Mouse (Mus musculus) limb, embryonic 11.5 days (tissue): ENCODE measurements around the gene Dock4. TPM values are rescaled to one million over a fixed set of nuclear protein-coding genes. Genes with fewer than 3 reads are reported as not detected.

ENCODE experiments used
- ATAC-seq: fragments of 200-750 bp; cut with Nextera tagmentation; 2 replicates; pipeline ENCODE4 v1.8.0; 2017; ENCODE audit warnings: low read depth; ENCODE audit not compliant: insufficient number of reproducible peaks, low FRiP score, low TSS enrichment
- DNase-seq: peaks from one replicate; pipeline ENCODE4 v3.0.0-alpha.2; 2015; ENCODE audit warnings: low spot score
- H3K27ac ChIP-seq: fragments of 300-500 bp; sonication (generic); replicated peaks from 2 replicates; pipeline ENCODE4 v1.5.1; 2014; ENCODE audit warnings: low read depth, mild to moderate bottlenecking, low read length
- H3K27me3 ChIP-seq: fragments of 300-500 bp; sonication (generic); 2 replicates; pipeline ENCODE4 v1.6.1; 2014; ENCODE audit warnings: mild to moderate bottlenecking, low read length, mixed read lengths; ENCODE audit not compliant: control insufficient read depth, insufficient read depth
- H3K36me3 ChIP-seq: fragments of 300-500 bp; sonication (generic); 2 replicates; pipeline ENCODE4 v1.6.1; 2014; ENCODE audit warnings: mild to moderate bottlenecking, low read length, moderate library complexity, mixed read lengths; ENCODE audit not compliant: control insufficient read depth, insufficient read depth
- H3K4me1 ChIP-seq: fragments of 300-500 bp; sonication (generic); 2 replicates; pipeline ENCODE4 v1.6.1; 2014; ENCODE audit warnings: low read length, mixed read lengths; ENCODE audit not compliant: control insufficient read depth, insufficient read depth
- H3K4me2 ChIP-seq: fragments of 300-500 bp; sonication (generic); 2 replicates; pipeline ENCODE4 v1.6.1; 2014; ENCODE audit warnings: low read depth, mild to moderate bottlenecking, moderate library complexity; ENCODE audit not compliant: severe bottlenecking
- H3K4me3 ChIP-seq: fragments of 300-500 bp; sonication (generic); 2 replicates; pipeline ENCODE4 v1.5.1; 2014; ENCODE audit warnings: low read depth, low read length
- H3K9ac ChIP-seq: fragments of 300-500 bp; sonication (generic); 2 replicates; pipeline ENCODE4 v1.6.1; 2014; ENCODE audit warnings: mild to moderate bottlenecking, low read length
- H3K9me3 ChIP-seq: fragments of 300-500 bp; sonication (generic); 2 replicates; pipeline ENCODE4 v1.6.1; 2016; ENCODE audit warnings: low read length; ENCODE audit not compliant: control insufficient read depth
- WGBS: fragments of 180-500 bp; shearing (Covaris S2); extraction: QIAGEN DNeasy Blood & Tissue Kit; methylation state at CpG from one replicate; pipeline ENCODE4 v1.1.7; 2014; 5-methylcytosine and 5-hydroxymethylcytosine counted together
- polyA plus RNA-seq: library from polyadenylated mRNA; unstranded; fragments of >200 nt; fragmentation: Nextera tagmentation; extraction: Ambion mirVana; gene quantifications from 2 replicates; pipeline ENCODE4 v1.2.1, GENCODE M21; 2014

Dock4 gene
- polyA plus RNA-seq, 1 experiment from 2014 or later, result 13.5 TPM

DNA sequence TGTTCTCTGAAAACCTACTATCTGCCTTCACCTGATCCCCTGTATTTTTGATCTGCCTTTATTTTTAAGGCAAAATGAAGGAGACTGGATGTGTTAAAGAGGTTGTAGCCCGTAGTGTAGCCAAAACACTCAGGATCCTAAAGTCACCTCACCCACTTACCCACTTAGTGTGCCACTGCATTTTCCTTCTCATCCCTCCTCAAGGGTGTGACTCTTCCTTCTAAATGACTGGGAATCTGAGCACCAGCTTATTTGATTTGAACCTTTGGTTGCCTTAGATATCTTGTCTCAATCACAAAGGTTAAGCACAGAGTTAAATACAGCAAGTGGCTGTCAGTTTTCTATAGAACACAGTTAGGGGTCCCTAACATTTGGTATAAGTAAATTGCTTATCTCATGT is 362.2 kb downstream of the Dock4 start:
- 90% methylated on average over 1 of the region's 1 CpGs for WGBS
- Histone ChIP-seq H3K4me2 (no peak overlapping the region), H3K4me1 (no peaks in the 10 kb centered on the region), H3K9me3 (no peaks in the 10 kb centered on the region), H3K27ac (no peak overlapping the region), H3K27me3 (no peaks in the 10 kb centered on the region), H3K4me3 (no peak overlapping the region), H3K9ac (no peak overlapping the region), H3K36me3 (peaks cover 2% of the 10 kb centered on the region; the same call in 1 of the 2 replicates)
- ATAC-seq (no peak), DNase-seq (no peak)

DNA sequence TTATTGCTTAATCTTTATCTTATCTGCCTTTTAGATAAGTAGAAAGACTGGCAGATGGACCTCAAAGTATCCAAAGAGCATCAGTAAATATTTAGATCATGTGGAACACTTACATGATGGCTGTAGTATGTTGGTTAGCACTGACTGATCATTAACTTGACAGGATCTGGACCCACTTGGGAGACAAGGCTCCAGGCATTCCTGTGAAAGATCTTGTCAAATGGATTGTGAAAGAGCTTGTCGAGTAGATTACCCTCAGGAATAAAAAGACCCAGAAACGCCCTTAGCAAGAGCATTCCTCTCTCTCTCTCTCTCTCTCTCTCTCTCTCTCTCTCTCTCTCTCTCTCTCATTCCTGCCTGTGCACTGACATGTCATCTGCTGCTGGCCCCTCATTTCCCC is 367.7 kb downstream of the Dock4 start:
- Histone ChIP-seq H3K36me3 (no peaks in the 10 kb centered on the region), H3K4me1 (no peaks in the 10 kb centered on the region)
- WGBS, result 42% methylated on average over 2 of the region's 2 CpGs

DNA sequence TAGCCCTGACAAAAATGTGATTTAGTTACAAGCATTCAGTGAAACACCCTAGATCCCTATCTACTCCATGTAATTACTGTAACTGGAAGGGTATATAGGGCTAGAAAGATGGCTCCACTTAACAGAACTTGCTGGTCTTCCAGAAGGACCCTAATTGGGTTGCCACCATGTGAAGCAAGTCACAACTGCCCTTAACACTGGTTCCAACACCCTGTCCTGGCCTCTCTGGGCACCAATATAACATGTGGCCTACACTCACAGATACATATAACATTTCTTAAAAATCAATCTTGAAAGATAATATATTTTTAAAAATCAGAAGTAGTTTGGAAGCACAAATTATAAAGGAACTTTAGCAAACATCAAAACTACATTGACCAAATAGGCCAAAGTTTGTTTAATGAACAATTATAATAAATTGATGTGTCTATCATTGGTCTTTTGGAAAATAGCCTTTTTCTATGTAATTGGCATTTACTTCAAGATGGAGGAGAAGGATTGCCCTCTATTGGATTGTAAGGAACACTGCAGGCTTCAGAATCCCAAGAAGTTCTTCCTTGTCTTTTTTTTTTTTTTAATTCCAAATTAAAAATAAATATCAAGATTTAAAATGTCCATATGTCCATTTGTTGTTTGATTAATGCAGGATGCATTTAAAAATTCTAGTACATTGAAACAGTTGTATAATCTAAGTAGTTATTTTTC is 369.1 kb downstream of the Dock4 start:
- Histone ChIP-seq H3K9me3 (no peaks in the 10 kb centered on the region), H3K9ac (no peak overlapping the region), H3K4me2 (no peak overlapping the region), H3K27me3 (no peaks in the 10 kb centered on the region), H3K4me1 (no peaks in the 10 kb centered on the region), H3K36me3 (no peaks in the 10 kb centered on the region), H3K4me3 (no peak overlapping the region), H3K27ac (no peak overlapping the region)
- DNase-seq, result no peak
- ATAC-seq, result no peak

More for the DNA sequence above, 367.7 kb downstream of the Dock4 start:
- H3K9me3 ChIP-seq, result no peaks in the 10 kb centered on the region
- H3K27me3 ChIP-seq, result no peaks in the 10 kb centered on the region
- no peak overlapping the region for H3K9ac ChIP-seq
- ATAC-seq, result no peak
- H3K4me2 ChIP-seq, result no peak overlapping the region
- H3K27ac ChIP-seq, result no peak overlapping the region
- no peak for DNase-seq
- H3K4me3 ChIP-seq, result no peak overlapping the region

DNA sequence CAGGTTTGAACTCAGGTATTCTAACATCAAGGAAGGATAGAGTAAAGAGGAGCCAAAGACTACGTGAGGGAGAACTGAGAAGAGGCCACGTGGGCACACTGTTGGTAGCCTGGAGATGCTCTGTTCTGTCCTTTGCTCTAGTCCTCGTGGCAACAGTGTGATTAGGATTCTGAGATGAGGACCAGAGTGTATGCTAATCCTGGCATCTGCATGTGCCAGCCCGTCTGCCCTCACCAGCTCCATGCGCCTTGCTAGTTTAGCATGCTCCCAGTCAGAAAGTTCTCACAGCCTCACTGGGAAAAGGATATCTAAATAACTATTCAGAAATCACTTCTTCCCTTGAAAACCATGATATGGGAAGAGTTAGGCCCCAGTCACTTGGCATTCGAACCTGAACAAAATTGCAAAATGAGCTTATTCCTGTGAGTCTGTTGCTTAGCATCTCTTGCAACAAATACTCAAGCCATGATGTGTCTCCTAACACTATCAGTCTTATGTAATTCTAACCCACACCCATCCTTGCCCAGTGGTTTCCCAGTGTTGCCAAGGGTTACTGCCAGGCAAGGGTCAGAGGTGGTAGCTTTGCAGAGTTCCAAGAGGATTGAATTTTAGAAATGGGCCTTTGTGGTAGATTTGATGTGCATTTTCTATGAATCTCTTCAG is 372.4 kb downstream of the Dock4 start:
- H3K9me3 ChIP-seq, result no peaks in the 10 kb centered on the region
- no peak overlapping the region for H3K27ac ChIP-seq
- H3K4me3 ChIP-seq, result no peak overlapping the region
- no peak overlapping the region for H3K9ac ChIP-seq
- H3K4me1 ChIP-seq, result no peaks in the 10 kb centered on the region
- DNase-seq (no peak), ATAC-seq (no peak)
- H3K4me2 ChIP-seq, result no peak overlapping the region
- WGBS, result 85% methylated on average over 6 of the region's 6 CpGs
- no peaks in the 10 kb centered on the region for H3K36me3 ChIP-seq
- no peaks in the 10 kb centered on the region for H3K27me3 ChIP-seq

DNA sequence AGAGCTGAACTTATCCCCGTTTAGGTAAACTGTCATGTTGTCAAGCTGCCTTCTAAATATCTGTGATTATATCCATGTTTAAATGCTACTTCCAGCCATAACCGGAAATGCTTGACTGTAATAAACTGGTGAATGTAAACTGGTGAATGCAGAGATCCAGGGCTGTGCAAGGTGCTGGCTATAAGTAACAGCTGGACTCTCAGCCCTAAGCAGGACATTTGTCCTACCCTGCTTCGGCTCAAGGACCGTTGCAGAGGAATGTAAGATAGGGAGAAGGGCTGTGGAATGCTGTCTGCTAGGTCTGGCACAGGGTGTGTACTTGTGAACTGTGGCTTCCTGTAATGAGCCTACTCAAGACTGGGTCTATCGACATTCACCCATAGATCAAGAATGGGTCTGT is 377.9 kb downstream of the Dock4 start:
- no peak overlapping the region for H3K9ac ChIP-seq
- H3K9me3 ChIP-seq, result no peaks in the 10 kb centered on the region
- H3K27me3 ChIP-seq, result no peaks in the 10 kb centered on the region
- H3K4me1 ChIP-seq, result no peaks in the 10 kb centered on the region
- H3K36me3 ChIP-seq, result no peaks in the 10 kb centered on the region
- no peak for ATAC-seq
- no peak overlapping the region for H3K27ac ChIP-seq
- 91% methylated on average over 5 of the region's 5 CpGs for WGBS
- H3K4me3 ChIP-seq, result no peak overlapping the region
- DNase-seq, result no peak
- H3K4me2 ChIP-seq, result no peak overlapping the region

DNA sequence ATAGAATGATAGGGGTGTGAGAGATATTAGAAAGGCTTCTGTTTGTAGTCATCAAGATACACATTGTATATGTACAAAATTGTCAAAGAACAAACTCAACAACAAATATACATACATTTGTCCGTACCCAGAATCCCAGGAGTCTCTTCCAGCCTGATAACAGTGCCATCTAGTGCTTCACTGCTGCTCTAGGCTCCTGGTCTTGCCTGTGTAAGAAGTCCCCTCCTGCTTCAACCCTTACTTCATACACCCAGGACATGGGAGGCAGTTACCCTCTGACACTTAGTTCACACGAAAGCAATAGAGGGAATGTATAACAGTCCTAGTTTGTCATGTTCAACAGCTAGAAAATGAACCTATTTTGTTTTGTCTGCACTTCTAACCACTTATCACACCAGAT is 378.5 kb downstream of the Dock4 start:
- H3K4me3 ChIP-seq, result no peak overlapping the region
- DNase-seq (no peak), ATAC-seq (no peak)
- no peaks in the 10 kb centered on the region for H3K9me3 ChIP-seq
- no peaks in the 10 kb centered on the region for H3K27me3 ChIP-seq
- H3K9ac ChIP-seq, result no peak overlapping the region
- no peak overlapping the region for H3K27ac ChIP-seq
- no peak overlapping the region for H3K4me2 ChIP-seq
- no peaks in the 10 kb centered on the region for H3K36me3 ChIP-seq
- H3K4me1 ChIP-seq, result no peaks in the 10 kb centered on the region
- WGBS, result 75% methylated on average over 2 of the region's 2 CpGs

GRCm38 (mm10) chr12:40825935-40826460 is 380.2 kb downstream of the Dock4 start:
- WGBS, result 70% methylated on average over 5 of the region's 5 CpGs
- H3K9me3 ChIP-seq, result no peaks in the 10 kb centered on the region
- no peaks in the 10 kb centered on the region for H3K36me3 ChIP-seq
- no peaks in the 10 kb centered on the region for H3K4me1 ChIP-seq
- H3K27ac ChIP-seq, result no peak overlapping the region
- H3K4me3 ChIP-seq, result no peak overlapping the region
- no peak overlapping the region for H3K9ac ChIP-seq
- DNase-seq (no peak), ATAC-seq (no peak)
- no peaks in the 10 kb centered on the region for H3K27me3 ChIP-seq
- no peak overlapping the region for H3K4me2 ChIP-seq

DNA sequence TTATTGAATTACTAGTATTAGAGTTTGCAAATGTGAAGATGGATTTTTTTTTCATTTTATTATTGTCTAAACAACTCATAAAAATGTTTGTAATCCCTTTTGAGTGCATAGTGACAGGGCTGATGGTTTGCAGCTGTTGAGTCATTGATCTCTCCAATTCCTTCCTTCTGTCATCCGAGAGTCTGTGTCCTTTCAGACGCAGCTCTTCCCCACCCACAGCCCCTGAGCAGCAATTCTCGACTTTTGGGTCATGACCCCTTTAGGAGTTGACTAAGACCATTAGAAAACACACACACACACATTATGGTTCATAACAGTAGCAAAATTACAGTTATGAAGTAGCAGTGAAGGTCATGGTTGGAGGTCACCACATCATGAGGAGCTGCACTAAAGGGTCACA is 380.7 kb downstream of the Dock4 start:
- Histone ChIP-seq H3K27me3 (no peaks in the 10 kb centered on the region), H3K4me2 (no peak overlapping the region), H3K9ac (no peak overlapping the region), H3K27ac (no peak overlapping the region), H3K4me3 (no peak overlapping the region), H3K4me1 (no peaks in the 10 kb centered on the region), H3K36me3 (no peaks in the 10 kb centered on the region), H3K9me3 (no peaks in the 10 kb centered on the region)
- no peak for DNase-seq
- ATAC-seq, result no peak
- 12% methylated on average over 3 of the region's 3 CpGs for WGBS
